Mouse (Mus musculus) left cerebral cortex, adult 11 months (tissue): ENCODE measurements around the gene Adh6b.

ENCODE experiments used
- DNase-seq: peaks from one replicate; pipeline ENCODE4 v3.0.0; 2022; ENCODE audit warnings: low spot score

Adh6b gene

DNA sequence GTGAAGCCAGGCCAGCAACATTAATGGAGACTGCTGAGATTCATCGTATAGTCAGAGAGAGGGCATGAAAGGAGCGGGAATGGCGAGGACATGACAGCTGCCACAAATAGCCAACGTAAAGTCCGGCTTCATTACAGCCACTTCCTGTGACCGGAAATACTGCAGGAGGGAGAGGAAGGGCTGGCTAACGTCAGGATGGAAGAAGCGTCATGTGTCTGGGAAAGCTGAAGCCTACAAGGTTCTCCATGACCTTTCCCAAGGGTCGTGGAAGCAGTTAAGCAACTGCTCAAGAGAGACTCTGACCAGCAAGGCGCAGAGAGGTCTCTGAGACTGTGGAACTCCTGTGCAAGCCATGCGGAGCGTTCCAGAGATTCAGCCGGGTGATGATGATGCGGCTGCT is at the start of gene Adh6b:
Adh6b (plus strand) TSS at position 305 of the 400 bp plus-strand sequence.
- DNase-seq, result no peak

DNA sequence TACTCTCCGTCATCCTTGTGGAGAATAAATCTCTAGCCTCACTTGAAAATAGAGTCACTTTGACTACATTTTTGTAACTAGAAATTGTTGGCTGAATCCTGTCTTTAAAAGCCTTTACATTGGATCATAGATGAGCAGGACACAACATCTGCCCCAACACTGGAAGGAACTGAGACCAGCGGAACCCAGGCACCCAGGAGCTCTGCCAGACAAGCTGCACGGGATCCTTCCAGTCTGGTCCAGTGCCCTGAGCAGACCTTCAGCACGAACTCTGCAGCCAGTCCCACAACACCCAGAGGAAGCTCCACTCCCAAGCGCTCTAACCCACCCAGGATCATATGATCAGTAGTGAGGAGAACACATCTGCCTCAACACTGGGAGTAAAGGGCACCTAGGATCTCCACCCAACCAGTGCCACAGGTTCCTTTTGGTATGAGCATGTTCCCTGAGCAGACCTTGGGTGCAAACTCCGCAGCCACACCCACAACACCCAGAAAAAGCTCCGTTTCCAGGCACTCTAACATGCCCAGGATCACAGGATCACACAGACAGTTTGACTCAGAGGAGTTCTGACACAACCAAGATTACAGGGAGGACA is 48.2 kb upstream of the Adh6b start:
- DNase-seq, result no peak

DNA sequence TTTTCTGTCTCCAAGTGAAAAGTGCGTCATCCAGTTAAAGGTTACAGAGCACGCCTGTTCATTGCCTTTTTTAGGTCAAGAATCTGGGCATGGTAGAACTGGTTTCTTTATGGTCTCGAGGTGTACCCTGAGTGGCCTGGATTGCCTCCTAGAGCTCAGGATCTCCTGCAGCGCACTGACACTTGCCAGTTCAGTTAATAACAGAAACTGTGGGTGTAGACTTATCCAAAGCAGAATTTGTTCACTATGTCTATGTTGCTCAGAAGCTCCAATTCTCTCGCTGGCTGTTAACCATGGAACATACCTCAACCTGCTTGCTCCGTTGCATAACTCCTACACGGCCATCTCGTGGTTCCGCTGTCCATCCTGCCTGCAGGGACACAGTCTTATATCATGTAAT is 41.4 kb upstream of the Adh6b start:
- DNase-seq, result no peak

DNA sequence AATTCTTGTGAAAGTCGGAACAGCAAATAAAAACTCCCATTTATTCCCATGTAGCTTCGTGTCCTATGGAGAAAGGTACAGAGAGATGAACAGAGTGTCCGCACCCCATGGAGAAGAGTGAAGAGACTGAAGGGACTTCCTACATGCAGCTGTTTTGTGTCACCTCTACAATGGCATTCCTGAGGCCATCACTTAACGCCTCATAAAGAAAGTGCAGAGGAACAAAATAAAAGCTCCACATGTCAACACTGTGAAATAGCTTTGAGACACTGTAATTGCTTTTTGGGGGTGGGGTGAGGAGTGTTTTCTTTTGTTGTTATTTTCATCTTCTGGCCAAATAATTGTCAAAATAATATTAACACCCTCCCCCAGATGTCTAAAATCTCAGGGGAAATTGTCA is 38.9 kb upstream of the Adh6b start:
- no peak for DNase-seq

DNA sequence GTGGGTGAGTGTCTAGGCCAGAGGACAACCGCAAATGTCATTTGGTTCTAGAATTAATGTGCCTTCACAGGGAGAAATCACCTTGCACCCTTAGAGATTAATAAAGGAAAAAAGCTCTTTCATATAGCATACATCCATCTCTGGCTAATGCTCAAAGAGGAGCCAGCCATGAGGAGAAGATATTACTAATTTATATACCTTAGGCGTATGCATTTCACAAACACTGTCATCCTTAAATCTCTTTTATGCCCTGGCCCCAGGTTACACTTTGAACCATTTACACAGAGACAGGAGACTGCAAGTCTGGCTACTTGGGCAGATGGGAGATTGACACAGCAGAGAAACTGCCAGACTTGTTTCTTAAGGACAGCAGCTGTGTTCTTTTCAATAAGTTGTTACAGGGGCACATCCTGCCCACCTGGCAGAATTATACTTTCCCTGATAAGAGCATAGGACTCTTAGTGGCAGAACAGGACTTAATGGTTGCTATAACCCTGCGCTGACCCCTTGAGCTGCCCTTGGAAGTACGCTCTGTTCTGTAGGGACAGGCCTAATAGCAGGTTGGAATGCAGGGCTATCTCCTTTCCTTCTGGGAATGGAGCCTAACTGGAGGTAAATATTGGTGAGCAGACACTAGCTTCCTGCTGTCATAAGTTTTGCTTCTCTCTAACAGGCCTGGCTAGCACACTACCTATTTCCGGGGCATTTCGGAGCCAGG is 37.6 kb upstream of the Adh6b start:
- no peak for DNase-seq

DNA sequence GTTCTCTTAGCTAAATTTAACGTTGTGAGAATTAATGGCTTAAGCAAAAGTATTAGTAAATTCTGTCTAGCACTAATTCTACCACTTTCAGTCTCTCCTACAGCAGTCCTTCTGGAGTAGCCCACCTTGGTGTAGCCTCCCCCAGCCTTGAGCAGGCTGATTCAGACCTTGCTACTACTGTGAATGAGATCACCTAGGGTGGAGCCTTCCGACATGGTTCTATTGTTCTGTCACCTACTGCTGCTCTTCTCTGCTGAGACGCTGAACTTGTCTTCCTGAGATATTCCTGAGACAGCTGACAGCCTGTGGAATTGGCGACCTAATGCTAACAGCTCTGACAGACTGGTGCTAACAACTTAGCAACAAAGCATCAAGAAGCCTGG is 37.1 kb upstream of the Adh6b start:
- no peak for DNase-seq

DNA sequence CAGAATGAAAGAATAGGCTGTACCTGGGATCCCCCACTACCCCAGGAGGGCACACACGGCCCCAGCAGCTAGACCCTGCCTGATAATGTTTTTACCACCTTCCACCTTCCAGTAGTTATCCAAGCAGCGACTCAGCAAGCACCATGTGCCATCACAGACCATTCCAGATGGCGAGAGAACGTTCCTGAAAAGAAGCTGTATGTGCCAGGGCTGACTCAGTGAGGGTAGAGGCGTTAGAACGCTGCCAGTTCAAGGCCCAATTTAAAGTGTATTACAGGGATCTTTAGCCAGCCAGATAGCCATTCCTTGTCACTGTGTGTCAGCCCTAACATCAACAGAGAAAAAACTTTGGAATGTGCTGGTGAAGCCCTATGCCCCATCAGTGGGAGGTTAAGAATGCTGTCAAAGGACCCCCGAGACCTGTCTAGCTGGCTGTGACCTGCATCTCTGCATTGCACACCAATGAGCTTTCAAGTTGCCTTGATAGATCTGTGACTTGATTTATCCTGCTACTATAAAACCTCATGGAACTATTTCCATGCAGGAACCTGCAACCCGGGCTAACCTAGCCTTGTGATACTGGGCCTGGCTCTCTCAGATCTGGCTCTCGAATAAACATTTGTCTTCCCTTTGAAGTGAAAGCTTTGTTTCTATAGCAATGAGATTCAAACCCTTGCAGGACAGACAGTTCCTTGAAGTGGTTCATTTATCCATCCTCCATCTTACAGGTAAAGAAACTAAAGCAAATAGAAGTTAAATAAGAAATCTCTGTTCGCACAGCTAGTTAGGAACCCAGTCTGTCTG is 35.9 kb upstream of the Adh6b start:
- DNase-seq, result no peak

DNA sequence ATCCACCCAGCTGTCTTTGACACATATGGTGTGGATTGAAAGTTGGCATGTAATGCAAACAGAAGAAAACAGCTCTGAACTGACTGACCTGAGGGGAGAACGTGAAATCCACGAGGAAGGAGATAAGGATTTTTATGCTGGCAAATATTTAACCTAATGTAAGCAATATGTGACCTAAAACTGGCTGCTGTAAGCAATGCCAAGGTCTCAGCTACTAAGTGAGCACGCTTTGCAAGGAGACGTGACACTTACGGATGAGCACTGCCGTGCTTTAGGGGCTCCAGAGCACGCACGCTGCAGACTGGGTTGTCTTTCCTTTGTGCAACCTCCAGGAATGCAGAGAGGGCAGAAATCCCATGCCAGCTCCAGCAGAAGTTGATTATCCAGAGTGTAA is 35.3 kb upstream of the Adh6b start:
- DNase-seq, result no peak

DNA sequence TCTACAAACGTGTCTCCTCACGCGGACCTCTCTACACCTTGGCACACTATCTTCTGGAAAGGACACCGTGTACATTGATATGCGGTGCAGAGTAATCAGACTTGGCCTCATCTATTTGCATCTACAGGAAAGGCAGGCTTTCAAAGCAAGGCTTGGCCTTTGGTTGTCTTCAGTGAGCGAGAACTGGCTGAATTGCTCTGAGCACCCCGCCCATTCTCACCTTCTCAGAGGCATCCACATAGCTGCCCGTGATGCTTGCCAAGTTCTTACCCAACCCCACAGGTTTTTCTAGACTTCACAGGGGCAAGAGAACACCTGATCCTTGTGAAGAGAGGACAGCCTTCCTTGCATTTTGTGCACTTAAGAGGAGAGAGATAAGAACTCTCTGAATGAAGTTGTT is 31.7 kb upstream of the Adh6b start:
- no peak for DNase-seq

DNA sequence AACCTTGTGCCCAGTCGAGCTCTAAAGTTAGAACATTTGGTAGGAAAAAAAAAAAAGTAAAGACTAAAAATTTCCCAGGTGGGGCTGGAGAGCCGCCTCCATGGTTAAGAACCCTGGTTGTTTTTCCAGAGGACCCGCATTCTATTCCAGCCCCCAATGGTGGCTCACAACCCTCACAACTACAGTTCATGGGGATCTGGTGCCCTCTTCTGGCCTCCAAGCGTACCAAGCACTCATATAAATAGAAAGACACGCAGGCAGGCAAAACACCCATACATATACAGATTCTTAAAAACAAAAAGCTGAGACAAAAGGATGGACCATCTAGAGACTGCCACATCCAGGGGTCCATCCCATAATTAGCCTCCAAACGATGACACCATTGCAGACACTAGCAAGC is 30.6 kb upstream of the Adh6b start:
- DNase-seq, result no peak

DNA sequence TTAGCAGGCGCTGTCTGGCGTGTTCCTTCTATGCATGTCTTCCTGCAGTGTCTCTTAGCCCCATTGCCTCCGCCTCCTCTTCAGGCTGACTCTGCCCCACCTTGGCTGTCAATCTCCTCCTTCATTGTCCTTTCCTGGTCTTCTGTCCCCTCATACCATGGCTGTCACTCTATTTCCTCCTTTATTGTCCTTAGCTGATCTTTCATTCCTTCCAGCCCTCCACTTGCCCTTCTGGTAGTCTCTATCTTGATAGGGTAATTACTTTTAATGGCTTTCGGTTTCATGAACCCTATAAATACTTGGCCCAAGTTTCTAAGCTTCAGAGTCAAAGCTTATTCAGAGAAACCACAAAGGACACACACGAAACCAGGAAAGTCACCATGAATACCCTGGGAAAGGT is 28.6 kb upstream of the Adh6b start, which contains the start of gene Adh6a:
Adh6a (plus strand) TSS at position 322 of the 400 bp plus-strand sequence.
- DNase-seq, result no peak

DNA sequence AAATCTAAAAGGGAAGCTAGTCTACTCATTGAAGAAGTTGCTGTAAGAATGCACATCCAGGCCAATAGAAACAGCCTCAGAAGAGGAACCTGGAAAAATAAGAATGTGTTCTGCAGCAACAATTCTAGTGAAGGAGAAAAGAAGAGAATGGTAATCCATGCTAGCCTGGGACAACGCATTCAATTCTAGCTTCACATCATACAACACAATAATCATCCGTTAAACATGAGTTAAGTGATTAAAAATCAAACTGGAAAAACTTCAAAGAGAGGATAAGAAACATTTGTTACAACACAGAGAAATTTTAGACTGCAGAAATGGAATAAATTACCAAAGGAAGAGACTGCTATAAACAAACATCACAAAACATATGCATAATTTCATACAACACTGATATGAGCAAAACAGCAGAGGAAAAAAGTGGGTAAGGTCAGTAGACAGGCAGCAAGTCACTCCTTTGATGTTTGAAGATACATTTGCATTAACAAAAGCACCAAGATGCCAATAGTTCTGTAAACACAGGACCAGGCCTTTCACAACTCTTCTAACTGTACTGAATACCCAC is 24.6 kb upstream of the Adh6b start:
- DNase-seq, result no peak

DNA sequence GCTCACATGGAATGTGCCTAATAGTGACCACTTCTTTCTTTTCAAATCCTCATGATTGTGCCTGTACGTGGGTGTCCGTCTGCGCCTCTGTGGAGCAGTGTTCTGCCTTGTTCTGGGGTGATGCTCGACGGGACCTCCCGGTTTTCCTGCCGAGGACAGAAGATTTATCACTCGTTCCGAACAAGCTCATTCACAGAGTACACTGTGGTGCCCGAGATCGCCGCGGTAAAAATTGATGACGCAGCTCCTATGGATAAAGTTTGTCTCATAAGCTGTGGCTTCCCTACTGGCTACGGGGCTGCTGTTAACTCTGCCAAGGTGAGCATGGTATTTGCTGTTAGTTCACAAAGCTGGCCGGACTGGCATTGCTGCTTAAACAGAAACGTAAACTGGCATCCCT is 16.6 kb upstream of the Adh6b start:
- DNase-seq, result no peak

DNA sequence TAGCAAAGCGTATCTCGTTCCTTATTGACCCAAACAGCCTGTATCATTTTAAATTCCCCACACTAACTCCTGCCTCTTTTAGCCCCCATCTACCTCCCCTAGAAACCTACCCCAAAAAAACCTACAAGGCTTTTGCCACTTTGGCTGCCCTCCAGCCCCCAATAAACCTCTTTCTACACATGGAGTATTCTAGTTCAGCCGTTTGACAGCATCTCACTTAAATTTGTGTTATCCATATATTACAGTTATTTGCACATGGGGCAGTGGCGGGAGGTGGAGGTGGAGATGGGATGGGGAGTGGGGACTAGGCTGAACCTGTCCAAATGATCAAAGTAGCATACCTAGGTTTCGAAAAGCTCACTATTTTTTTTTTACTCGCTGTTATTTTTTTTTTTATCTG is 16.1 kb upstream of the Adh6b start:
- DNase-seq, result no peak

DNA sequence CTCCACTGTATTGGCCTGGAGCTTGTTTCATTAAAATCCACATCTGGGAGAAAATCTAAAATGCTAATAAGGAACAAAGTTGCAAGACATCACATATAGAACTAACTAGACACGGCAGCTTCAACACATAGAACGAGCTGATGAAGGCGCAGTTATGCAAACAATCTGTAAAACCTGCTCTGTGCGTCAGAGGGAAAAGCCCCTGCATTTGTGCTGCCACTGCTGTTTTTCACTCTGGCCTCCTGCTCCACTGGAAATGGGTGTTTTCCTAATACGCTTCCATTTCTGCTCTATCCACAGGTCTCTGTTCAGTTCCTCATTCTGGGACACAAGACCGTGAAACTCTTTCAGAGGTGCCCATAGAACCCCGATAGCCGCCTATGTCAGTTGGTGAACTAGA is 7.7 kb upstream of the Adh6b start:
- no peak for DNase-seq

DNA sequence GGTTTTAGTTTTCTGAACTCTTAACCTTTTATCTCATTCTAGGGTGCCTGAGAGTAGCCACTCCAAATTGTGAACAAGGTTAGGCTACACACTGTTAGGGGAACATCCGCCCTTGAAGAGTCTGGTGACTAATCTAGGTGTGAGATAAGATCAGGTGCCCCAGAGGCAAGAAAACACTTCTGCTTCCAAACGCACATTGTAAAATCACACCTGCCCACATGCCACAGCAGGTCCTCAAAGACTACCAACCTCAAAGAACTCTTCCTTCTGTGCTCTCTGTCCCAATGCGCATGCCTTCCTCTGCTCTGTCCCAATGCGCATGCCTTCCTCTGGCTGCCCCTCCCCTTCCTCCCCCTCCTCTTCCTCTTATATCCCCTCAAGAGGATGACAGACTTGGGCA is 7.3 kb upstream of the Adh6b start:
- DNase-seq, result no peak

DNA sequence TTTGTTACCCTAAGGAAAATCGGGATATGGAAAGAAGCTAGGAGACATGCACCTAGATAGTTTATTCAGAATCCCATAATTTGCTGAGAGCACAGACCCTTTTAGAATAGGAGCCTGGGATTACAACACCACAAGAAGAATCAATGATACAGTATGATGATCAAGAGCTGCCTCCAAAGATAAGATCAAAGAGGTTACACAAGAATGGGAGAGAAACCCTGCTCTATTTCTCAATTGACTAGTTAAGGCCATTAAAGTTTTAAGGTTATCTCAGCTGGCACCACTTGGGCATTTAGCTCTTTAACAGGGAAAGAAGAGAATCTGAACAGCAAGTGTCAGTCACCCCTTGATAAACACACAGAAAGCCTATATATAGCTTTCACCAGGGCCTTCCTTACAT is 6.0 kb upstream of the Adh6b start:
- no peak for DNase-seq

DNA sequence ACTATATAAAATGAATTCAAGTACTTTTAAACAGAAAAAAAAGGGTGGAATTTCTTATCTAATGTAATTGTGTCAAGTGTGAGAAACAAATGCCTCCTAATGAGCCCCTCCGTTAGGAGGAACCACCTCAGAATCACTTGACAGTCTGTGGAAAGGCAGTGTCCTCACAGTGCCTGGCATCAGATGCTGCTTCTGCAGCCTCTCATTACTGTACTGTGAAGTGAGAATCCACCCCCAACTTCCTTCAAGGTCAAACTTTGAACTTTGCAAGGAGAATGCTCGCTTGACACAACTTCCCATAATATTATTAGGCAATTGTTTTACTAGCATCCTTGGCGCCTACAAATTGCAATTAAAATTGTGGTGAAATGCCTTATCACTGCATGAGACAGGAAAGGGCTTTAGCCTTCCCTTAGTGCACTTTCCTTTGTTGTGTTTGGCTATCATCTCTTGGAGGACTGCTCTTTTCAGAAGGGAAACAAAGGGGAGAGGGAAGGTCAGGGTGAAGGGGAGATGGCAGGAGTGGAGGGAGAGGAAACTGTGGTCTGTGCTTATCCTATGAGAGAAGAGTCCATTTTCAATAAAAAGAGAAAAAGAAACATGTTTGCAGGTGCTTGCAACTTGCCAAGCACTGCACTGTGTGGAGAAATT is 5.3 kb upstream of the Adh6b start:
- no peak for DNase-seq

DNA sequence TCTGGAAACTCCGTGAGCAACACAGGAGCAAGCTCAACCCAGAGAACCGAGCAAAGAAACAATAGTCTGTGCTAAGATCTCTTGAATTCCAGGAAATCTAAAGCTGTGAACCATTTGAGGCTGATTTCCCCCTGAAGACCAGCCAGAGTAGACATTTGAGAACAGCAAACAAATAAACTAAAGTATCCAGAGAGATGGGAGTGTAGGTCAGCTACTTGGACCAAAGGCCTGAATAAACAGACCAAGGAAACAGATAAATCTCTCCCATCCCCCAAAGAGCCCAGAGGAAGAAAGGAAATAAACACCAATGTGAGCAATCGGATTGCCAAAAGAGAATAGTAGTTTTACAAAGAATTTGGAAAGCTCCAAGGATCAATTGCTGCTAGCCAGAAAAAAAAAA is 5.5 kb downstream of the Adh6b start:
- DNase-seq, result no peak

DNA sequence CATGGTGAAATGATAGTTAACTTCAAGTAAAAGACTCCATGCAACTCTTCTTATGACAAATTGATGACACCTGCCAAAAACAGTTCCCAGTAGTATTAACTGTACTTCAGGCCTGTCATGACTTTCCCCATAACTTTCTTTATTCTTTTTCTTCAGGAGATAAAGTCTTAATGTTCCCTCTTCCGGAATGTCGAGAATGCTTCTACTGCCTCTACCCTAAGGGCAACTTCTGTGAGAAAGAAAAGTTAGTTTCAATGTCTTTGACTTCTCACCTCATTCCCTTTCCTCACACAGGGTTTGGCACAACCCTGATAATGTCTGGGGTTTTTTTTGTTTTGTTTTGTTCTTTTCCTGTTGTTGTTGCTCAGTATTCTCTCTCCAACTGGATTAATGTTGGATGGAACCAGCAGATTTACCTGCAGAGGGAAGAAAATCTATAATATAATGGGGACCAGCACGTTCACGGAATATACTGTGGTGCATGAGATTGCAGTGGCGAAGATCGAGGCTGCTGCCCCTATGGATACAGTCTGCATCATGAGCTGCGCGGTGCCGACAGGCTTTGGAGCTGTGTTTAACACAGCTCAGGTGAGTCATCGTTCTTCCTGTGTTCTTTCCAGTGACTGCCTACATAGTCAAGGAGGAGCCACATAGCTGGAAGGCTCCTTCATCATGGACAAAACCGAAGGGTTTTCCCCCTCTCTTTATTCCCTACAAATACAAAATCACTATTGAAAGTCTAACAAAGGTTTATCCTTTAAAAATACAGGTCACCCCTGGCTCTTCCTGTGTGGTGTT is 10.6 kb downstream of the Adh6b start:
- DNase-seq, result no peak

DNA sequence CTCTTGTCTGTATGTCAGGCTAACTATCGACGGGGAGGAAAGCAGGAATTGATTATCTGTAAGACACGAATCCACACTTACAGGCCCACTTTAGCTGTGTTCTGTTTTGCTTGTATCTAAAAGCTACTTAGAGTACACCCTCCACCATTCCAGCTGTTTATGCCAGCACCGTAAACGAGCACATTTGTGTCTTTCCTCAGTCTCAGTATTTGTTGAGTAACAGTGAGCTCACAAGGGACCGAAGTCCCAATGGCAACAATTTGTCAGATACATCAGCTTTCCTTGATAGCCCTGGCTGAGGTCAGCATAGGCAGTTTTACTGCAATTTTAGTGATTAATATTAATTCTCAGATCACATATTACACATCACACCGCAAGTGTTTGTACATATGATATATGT is 17.3 kb downstream of the Adh6b start:
- no peak for DNase-seq

DNA sequence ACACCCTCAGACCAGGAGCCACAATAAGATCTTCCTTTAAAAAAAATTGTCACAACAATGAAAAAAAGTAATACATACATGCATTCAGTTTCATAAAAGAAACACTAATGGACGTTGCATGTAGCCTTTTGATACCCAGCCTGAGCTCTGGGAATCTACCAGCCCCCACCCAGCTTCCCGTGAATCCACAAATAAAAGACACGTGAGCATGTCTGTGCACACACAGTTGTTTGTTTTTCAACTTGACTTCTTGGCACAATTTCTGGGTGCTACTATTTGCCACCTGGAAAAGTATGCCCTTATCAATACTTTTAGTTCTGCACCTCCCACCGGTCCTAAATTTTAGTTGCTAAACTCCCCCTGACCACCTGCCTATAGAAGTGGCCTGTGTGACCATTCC is 19.1 kb downstream of the Adh6b start:
- no peak for DNase-seq
